Mouse (Mus musculus) thymus, adult 2 months (tissue): ENCODE data around the gene Fars2. TPM values are rescaled to one million over a fixed set of nuclear protein-coding genes. Genes with fewer than 3 reads are reported as not detected.

Source experiments
- DNase-seq: peaks from one replicate; pipeline ENCODE4 v3.0.0; 2021
- H3K27ac ChIP-seq: fragments of 200-500 bp; 2 replicates; pipeline ENCODE4 v1.5.1; 2012; ENCODE audit warnings: low read length, control low read depth; ENCODE audit not compliant: control insufficient read depth, insufficient read depth
- H3K27me3 ChIP-seq: fragments of 200-500 bp; 2 replicates; pipeline ENCODE4 v1.6.1; 2012; ENCODE audit warnings: mild to moderate bottlenecking, low read length, moderate library complexity, mixed read lengths; ENCODE audit not compliant: control insufficient read depth, insufficient read depth
- H3K36me3 ChIP-seq: fragments of 200-500 bp; 2 replicates; pipeline ENCODE4 v1.6.1; 2012; ENCODE audit warnings: mild to moderate bottlenecking, low read length, moderate library complexity; ENCODE audit not compliant: control insufficient read depth, insufficient read depth
- H3K4me1 ChIP-seq: fragments of 200-500 bp; replicated peaks from 2 replicates; pipeline ENCODE4 v1.6.1; 2012; ENCODE audit warnings: low read length; ENCODE audit not compliant: control insufficient read depth, insufficient read depth
- H3K4me3 ChIP-seq: fragments of 200-500 bp; 2 replicates; pipeline ENCODE4 v1.5.1; 2012; ENCODE audit warnings: mild to moderate bottlenecking, low read length, control low read depth, moderate library complexity; ENCODE audit not compliant: control insufficient read depth, insufficient read depth
- CTCF ChIP-seq: fragments of 200-500 bp; IDR thresholded peaks from 2 replicates; pipeline ENCODE4 v1.5.1; 2012; ENCODE audit warnings: mild to moderate bottlenecking, control low read depth, low read length, moderate library complexity, borderline replicate concordance; ENCODE audit not compliant: control insufficient read depth, poor library complexity, insufficient read depth; ENCODE audit errors: extremely low read depth
- POLR2A ChIP-seq: fragments of 200-500 bp; IDR thresholded peaks from 2 replicates; pipeline ENCODE4 v1.6.1; 2012; ENCODE audit warnings: mild to moderate bottlenecking, low read length, control low read depth, moderate library complexity; ENCODE audit not compliant: control insufficient read depth, poor library complexity, insufficient read depth; ENCODE audit errors: extremely low read depth
- WGBS: fragments of 180-500 bp; shearing (Covaris S2); methylation state at CpG from one replicate; pipeline ENCODE4 v1.1.7; 2018; 5-methylcytosine and 5-hydroxymethylcytosine counted together
- polyA plus RNA-seq: library from polyadenylated mRNA; depleted of rRNA; stranded (reverse); fragments of >200 nt; gene quantifications from 2 replicates; pipeline ENCODE4 v1.2.3, GENCODE M21; 2012

Fars2 gene
- polyA plus RNA-seq, 1 experiment: 47.6 TPM

DNA sequence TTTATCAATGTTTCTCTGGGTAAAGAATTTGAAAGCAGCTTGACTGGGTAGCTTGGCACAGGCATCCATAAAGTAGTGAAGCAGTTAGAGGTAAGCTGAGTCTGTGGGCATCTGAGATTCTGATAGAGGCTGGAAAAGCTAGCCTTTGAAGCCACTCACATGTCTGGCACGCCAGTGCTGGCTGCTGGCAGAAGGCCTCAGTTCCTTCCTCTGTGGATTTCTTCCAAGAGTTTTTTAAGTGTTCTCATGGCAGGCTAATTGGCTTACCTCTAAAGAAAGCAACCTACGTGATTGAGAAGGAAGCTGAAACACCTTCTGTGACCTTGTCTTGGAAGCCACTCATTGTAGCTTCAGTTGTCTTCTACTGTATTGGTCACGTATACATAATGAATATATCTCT, 600.2 kb downstream of the Fars2 start:
- peaks cover 2% of the 10 kb centered on the region; the same call in 1 of the 2 replicates for H3K27me3 ChIP-seq
- H3K4me1 ChIP-seq: no peaks in the 10 kb centered on the region
- H3K27ac ChIP-seq: no peak overlapping the region
- no peak for DNase-seq
- no peaks in the 10 kb centered on the region for H3K36me3 ChIP-seq
- H3K4me3 ChIP-seq: no peak overlapping the region
- TF ChIP-seq CTCF (no peak), POLR2A (no peak)
- 75% methylated on average over 3 of the region's 3 CpGs for WGBS

GRCm38 (mm10) chr13:36720297-36721017, 603.2 kb downstream of the Fars2 start:
- TF ChIP-seq CTCF (no peak), POLR2A (no peak)

DNA sequence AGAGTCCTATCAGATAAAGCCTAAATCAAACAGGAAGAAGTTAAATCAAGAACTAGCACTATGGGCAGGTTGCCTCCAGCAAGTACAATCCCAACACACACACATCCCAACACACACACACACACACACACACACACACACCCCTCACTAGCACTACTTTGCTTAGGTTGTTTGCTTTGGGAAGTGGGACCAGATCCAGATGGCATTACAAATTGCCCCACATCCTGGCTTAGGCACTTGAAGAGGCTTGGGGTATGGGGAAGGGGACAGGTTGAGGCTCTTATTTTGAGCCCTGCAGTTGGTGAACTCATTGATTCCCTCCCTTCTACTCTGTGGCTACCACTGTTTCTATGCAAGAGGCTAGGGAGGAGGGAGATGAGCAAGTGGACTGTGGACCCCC, 605.1 kb downstream of the Fars2 start:
- Histone ChIP-seq H3K4me3 (no peak overlapping the region), H3K4me1 (0 out of 2 replicates have a peak, but pooled peaks cover 8% of the 10 kb centered on the region), H3K27me3 (peaks cover 38% of the 10 kb centered on the region), H3K36me3 (no peaks in the 10 kb centered on the region), H3K27ac (no peak overlapping the region)
- DNase-seq: no peak
- no peak for TF ChIP-seq POLR2A
- no peak for TF ChIP-seq CTCF

More at GRCm38 (mm10) chr13:36720297-36721017, 603.2 kb downstream of the Fars2 start:
- no peak for DNase-seq
- H3K36me3 ChIP-seq: no peaks in the 10 kb centered on the region
- peaks cover 25% of the 10 kb centered on the region for H3K27me3 ChIP-seq
- WGBS: 97% methylated on average over 5 of the region's 5 CpGs
- no peak overlapping the region for H3K27ac ChIP-seq
- H3K4me1 ChIP-seq: no peaks in the 10 kb centered on the region
- no peak overlapping the region for H3K4me3 ChIP-seq

DNA sequence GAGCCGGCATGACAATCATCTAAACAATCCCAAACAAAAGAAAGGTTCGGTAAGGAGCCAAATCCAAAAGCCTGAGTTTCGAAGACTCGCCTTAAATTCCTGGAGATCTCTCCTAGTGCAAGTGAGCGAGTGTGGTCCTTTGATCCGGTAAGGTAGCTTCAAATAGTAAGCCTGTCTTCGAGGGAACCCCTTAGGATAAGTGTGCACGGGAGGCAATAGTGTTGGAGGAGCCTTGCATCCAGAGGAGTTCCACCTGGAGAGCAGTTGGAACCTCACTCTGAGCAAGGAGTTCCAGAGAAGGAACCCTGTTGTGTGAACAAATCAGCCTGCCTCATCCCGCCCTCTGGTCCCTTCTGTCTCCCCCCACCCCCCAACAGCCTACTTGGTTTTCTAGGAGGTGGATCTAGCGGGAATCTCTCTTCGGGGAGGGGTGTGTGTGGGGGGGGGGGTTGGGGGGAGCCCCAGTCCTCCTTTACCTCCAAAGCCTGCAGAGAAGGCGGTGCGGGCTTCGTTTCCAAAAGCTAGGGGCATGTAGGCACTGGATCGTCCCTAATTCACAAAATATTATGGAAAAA, 606.6 kb downstream of the Fars2 start:
- WGBS: 11% methylated on average over 15 of the region's 15 CpGs

GRCm38 (mm10) chr13:36724533-36725470, 607.6 kb downstream of the Fars2 start:
- Histone ChIP-seq H3K4me1 (0 out of 2 replicates have a peak, but pooled peaks cover 12% of the 10 kb centered on the region), H3K4me3 (no peak overlapping the region), H3K27me3 (peaks cover 45% of the 10 kb centered on the region), H3K36me3 (no peaks in the 10 kb centered on the region), H3K27ac (no peak overlapping the region)
- no peak for DNase-seq
- 6% methylated on average over 40 of the region's 40 CpGs for WGBS
- TF ChIP-seq POLR2A (no peak), CTCF (no peak)

More for the DNA sequence above, 606.6 kb downstream of the Fars2 start:
- no peak overlapping the region for H3K27ac ChIP-seq
- no peak for DNase-seq
- no peak for TF ChIP-seq CTCF
- TF ChIP-seq POLR2A: no peak
- H3K4me1 ChIP-seq: 0 out of 2 replicates have a peak, but pooled peaks cover 12% of the 10 kb centered on the region
- H3K36me3 ChIP-seq: no peaks in the 10 kb centered on the region
- peaks cover 45% of the 10 kb centered on the region for H3K27me3 ChIP-seq
- H3K4me3 ChIP-seq: no peak overlapping the region

DNA sequence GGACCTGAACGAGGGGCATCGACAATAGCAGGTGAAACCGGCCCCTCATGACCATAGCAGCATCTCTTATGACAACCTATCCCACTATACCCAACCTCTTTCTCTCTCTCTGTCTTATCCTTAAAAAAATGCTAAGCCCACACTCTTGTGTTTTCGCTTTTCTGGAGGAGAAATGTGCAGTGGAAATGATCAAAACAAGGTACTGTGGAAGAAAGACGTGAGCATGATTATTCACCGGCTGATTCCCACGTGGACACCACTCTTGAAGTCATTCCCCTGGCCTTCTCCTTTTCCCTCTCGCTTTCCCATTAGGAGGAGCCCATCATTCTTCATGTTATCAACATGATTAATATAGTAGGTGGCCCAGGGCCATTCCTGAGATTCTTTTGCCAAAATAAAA, 608.7 kb downstream of the Fars2 start:
- 13% methylated on average over 8 of the region's 8 CpGs for WGBS
- H3K27me3 ChIP-seq: peaks cover 50% of the 10 kb centered on the region
- TF ChIP-seq CTCF (no peak), POLR2A (no peak)

More for the DNA sequence above, 608.7 kb downstream of the Fars2 start:
- H3K4me3 ChIP-seq: no peak overlapping the region
- no peaks in the 10 kb centered on the region for H3K36me3 ChIP-seq
- H3K27ac ChIP-seq: no peak overlapping the region
- 0 out of 2 replicates have a peak, but pooled peaks cover 12% of the 10 kb centered on the region for H3K4me1 ChIP-seq
- DNase-seq: no peak
